Mouse (Mus musculus) forebrain, embryonic 13.5 days (tissue): ENCODE results near the gene C87436. TPM values are rescaled to one million over a fixed set of nuclear protein-coding genes. Genes with fewer than 3 reads are reported as not detected.
A peak's percentile ranks its signal among the peaks of the same experiment; 100 is the strongest.

Source experiments
- ATAC-seq: fragments of 200-750 bp; cut with Nextera tagmentation; 2 replicates; pipeline ENCODE4 v1.8.0; 2017
- H3K27ac ChIP-seq: fragments of 300-500 bp; sonication (generic); 2 replicates; pipeline ENCODE4 v1.5.1; 2015; ENCODE audit warnings: inconsistent platforms, mild to moderate bottlenecking, moderate library complexity
- H3K27me3 ChIP-seq: fragments of 300-500 bp; sonication (generic); 2 replicates; pipeline ENCODE4 v1.6.1; 2015; ENCODE audit warnings: mild to moderate bottlenecking, inconsistent platforms
- H3K36me3 ChIP-seq: fragments of 300-500 bp; sonication (generic); 2 replicates; pipeline ENCODE4 v1.6.1; 2015; ENCODE audit warnings: mild to moderate bottlenecking, inconsistent platforms; ENCODE audit not compliant: poor library complexity, severe bottlenecking
- H3K4me1 ChIP-seq: fragments of 300-500 bp; sonication (generic); 2 replicates; pipeline ENCODE4 v1.6.1; 2015; ENCODE audit warnings: inconsistent platforms
- H3K4me2 ChIP-seq: fragments of 300-500 bp; sonication (generic); 2 replicates; pipeline ENCODE4 v1.6.1; 2015; ENCODE audit warnings: inconsistent platforms, mild to moderate bottlenecking, moderate library complexity
- H3K4me3 ChIP-seq: fragments of 300-500 bp; sonication (generic); 2 replicates; pipeline ENCODE4 v1.5.1; 2015; ENCODE audit warnings: mild to moderate bottlenecking, inconsistent platforms
- H3K9ac ChIP-seq: fragments of 300-500 bp; sonication (generic); 2 replicates; pipeline ENCODE4 v1.6.1; 2015; ENCODE audit warnings: mild to moderate bottlenecking, inconsistent platforms
- H3K9me3 ChIP-seq: fragments of 300-500 bp; sonication (generic); replicated peaks from 2 replicates; pipeline ENCODE4 v1.6.1; 2016; ENCODE audit warnings: inconsistent platforms
- WGBS: fragments of 180-500 bp; shearing (Covaris S2); methylation state at CpG from one replicate; pipeline ENCODE4 v1.1.7; 2015; 5-methylcytosine and 5-hydroxymethylcytosine counted together
- polyA plus RNA-seq: library from polyadenylated mRNA; unstranded; fragments of >200 nt; fragmentation: Nextera tagmentation; extraction: Ambion mirVana; gene quantifications from 2 replicates; pipeline ENCODE4 v1.2.1, GENCODE M21; 2015

The C87436 gene
- polyA plus RNA-seq, 1 experiment from 2014 or later = 34.1 TPM

DNA sequence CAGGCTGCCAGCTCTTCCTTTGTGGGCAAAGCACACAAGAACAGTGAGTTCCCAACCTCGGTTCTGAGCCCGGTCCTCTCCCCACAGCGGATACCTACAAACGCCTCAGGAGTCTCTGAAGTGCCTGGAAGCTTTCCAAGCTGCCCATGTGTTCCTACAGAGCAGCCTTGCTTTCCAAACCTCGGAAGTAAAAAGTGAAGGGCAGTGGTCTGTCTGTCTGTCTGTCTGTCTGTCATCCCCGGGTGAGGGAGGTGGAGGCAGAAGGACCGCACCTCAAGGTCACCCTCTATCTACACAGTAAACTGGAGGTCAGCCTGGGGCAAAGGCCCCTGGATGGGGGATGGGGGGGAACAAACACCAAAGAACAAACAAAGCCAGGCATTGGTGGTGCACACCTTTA lies 67.5 kb downstream of the C87436 start:
- WGBS = 82% methylated on average over 7 of the region's 7 CpGs
- no peak overlapping the region for H3K27ac ChIP-seq
- no peak for ATAC-seq
- H3K27me3 ChIP-seq = no peaks in the 10 kb centered on the region
- no peak overlapping the region for H3K4me3 ChIP-seq
- no peaks in the 10 kb centered on the region for H3K36me3 ChIP-seq
- H3K9ac ChIP-seq = no peak overlapping the region
- no peak overlapping the region for H3K4me2 ChIP-seq
- no peaks in the 10 kb centered on the region for H3K9me3 ChIP-seq
- H3K4me1 ChIP-seq = no peaks in the 10 kb centered on the region

DNA sequence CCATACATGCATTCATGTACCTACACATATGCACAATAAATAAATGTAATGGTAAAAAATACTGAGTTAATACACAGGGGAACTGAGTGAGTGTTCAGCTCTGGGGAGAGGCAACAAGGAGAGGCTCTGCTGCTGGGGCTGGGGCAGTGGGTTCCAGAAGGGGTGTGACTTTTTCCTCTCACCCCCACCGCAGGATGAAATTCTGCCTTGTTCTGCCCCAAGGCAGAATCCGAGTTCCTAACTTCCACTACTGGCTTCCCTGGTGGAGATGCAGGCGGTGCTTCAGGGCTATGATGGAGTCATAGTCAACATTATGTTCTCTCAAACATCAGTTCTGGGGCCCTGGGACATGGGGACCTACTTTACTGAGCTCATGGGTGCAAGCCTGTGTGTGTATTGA lies 68.1 kb downstream of the C87436 start:
- WGBS = 87% methylated on average over 3 of the region's 3 CpGs
- Histone ChIP-seq H3K9me3 (no peaks in the 10 kb centered on the region), H3K4me1 (no peaks in the 10 kb centered on the region), H3K9ac (no peak overlapping the region), H3K36me3 (no peaks in the 10 kb centered on the region), H3K4me3 (no peak overlapping the region), H3K27ac (no peak overlapping the region), H3K27me3 (no peaks in the 10 kb centered on the region), H3K4me2 (no peak overlapping the region)
- no peak for ATAC-seq

DNA sequence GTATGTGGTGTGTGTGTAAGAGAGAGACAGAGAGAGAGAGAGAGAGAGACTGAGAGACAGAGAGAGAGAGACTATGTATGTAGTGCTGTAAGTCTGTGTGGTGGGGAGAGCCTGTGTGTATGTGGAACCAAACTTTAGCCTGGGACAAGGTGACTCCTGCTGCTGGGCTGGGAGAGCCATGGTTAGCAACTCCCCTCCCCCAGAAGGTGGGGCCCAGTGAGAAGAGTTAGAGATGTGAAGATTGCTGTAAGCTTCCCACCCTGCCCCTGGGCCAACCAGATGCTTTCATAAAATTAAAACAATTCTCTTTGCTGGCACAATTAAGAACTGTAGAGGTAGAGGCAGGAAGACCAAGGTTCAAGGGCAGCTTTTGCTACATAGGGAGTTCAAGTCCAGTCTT lies 68.9 kb downstream of the C87436 start:
- no peak overlapping the region for H3K4me2 ChIP-seq
- H3K4me3 ChIP-seq = no peak overlapping the region
- ATAC-seq = no peak
- no peaks in the 10 kb centered on the region for H3K36me3 ChIP-seq
- no peaks in the 10 kb centered on the region for H3K4me1 ChIP-seq
- H3K27ac ChIP-seq = no peak overlapping the region
- no peaks in the 10 kb centered on the region for H3K27me3 ChIP-seq
- no peak overlapping the region for H3K9ac ChIP-seq
- no peaks in the 10 kb centered on the region for H3K9me3 ChIP-seq

DNA sequence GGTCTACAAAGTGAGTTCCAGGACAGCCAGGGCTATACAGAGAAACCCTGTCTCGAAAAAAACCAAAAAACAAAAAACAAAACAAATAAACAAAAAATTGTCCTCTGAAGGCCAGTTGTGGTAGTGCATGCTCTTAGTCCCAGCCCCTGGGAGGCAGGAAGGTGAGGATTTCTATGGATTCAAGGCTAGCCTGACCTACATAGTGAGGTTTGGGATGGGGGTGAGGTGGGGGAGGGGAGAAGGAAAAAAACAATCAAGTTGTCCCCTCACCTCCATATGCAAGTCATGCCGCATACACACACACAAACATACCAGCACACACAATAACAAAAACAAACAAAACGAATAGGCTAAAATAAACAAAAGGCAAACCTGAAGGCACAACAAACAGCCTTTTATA lies 70.6 kb downstream of the C87436 start:
- Histone ChIP-seq H3K27ac (no peak overlapping the region), H3K4me1 (no peaks in the 10 kb centered on the region), H3K27me3 (no peaks in the 10 kb centered on the region), H3K9me3 (no peaks in the 10 kb centered on the region), H3K9ac (no peak overlapping the region), H3K4me3 (no peak overlapping the region), H3K4me2 (no peak overlapping the region), H3K36me3 (no peaks in the 10 kb centered on the region)
- WGBS = 94% methylated on average over 3 of the region's 3 CpGs
- no peak for ATAC-seq

DNA sequence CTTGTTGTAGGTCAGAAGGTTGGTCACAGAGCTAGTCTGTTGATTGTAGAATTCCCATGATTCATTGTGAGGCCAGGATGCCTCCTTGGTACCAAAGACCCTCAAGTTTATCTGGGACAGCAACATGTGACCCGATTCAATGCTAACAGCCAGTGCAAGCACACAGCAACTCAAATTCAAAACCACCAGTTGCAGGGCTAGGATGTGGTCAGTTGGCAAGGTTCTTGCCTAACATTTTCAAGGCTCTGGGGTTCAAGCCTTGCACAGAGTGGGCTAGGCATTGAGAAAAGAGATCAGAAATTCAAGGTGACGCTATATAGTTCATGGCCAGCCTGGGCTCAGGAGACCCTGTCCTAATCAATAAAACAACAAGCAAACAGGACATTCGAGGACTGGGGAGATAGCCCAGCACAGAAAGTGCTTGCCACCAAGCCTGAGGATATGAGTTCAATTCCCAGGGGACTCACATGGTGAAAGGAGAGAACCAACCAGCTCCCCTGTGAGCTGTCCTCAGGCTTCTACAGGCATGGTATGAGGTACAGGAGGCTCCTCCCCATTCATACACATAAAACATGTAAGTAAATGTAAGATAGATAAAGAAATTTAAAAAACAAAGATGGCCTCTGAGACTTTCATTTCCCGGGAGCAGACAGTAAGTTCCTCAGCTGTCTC lies 71.2 kb downstream of the C87436 start:
- H3K4me3 ChIP-seq = no peak overlapping the region
- WGBS = 85% methylated on average over 4 of the region's 4 CpGs
- no peaks in the 10 kb centered on the region for H3K4me1 ChIP-seq
- no peak for ATAC-seq
- H3K27ac ChIP-seq = no peak overlapping the region
- no peaks in the 10 kb centered on the region for H3K36me3 ChIP-seq
- H3K27me3 ChIP-seq = no peaks in the 10 kb centered on the region
- no peaks in the 10 kb centered on the region for H3K9me3 ChIP-seq
- no peak overlapping the region for H3K9ac ChIP-seq
- H3K4me2 ChIP-seq = no peak overlapping the region

DNA sequence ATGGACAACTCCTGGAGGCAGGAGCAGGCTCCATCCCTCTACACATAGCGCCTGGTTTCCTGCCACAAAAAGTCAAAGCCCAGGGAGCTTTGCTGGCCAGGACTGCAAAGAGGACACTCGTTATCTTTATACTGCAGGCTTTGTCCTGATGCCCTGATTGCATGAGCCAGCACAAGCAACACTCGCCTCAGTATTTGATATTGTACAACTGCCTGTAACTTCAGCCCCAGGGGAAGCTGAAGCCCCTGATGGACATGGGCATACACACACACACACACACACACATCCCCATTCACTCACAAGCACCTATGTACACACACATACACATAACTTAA lies 71.7 kb downstream of the C87436 start:
- H3K4me3 ChIP-seq = no peak overlapping the region
- ATAC-seq = no peak
- H3K9me3 ChIP-seq = no peaks in the 10 kb centered on the region

DNA sequence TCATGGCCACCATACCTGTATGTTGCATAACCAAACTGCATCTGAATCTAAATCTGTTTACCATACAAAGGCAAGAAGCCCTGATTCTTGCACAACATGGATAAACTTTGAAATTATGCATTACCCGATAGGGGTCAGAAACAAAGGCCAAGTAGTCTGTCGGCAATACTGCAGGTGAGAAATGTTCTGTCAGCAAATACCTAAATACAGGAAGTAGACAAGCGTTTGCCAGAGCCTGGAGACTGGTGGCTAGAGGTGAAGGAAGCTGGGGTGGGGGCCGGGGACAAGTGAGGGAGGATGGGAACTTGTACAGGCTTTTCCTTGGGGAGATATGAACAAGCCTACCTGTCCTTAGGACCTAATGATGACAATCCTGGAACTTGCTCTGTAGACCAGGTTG lies 72.8 kb downstream of the C87436 start:
- ATAC-seq = no peak
- 89% methylated on average over 4 of the region's 4 CpGs for WGBS
- Histone ChIP-seq H3K27ac (no peak overlapping the region), H3K4me2 (no peak overlapping the region), H3K9me3 (no peaks in the 10 kb centered on the region), H3K4me1 (no peaks in the 10 kb centered on the region), H3K4me3 (no peak overlapping the region), H3K36me3 (no peaks in the 10 kb centered on the region), H3K27me3 (no peaks in the 10 kb centered on the region), H3K9ac (no peak overlapping the region)

More for the DNA sequence above, 71.7 kb downstream of the C87436 start:
- 55% methylated on average over 3 of the region's 3 CpGs for WGBS
- Histone ChIP-seq H3K4me1 (no peaks in the 10 kb centered on the region), H3K4me2 (no peak overlapping the region), H3K9ac (no peak overlapping the region), H3K36me3 (no peaks in the 10 kb centered on the region), H3K27ac (no peak overlapping the region), H3K27me3 (no peaks in the 10 kb centered on the region)

DNA sequence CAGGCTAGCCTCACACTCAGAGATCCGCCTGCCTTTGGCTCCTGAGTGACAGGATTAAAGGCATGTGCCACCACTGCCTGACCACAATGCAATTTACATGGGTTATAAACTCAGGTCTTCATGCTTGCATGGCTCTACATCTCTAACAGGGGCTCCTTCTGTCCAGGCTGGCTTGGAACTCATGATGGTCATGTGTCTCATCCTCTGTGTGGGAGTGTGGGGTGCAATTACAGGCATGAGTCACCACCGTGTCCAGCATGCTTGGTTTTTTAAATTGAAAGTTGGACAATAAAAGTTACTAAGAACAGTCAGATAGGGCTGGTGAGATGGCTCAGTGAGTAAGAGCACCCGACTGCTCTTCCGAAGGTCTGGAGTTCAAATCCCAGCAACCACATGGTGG lies 75.1 kb downstream of the C87436 start:
- no peak overlapping the region for H3K27ac ChIP-seq
- H3K27me3 ChIP-seq = no peaks in the 10 kb centered on the region
- no peaks in the 10 kb centered on the region for H3K9me3 ChIP-seq
- 95% methylated on average over 4 of the region's 4 CpGs for WGBS
- H3K9ac ChIP-seq = no peak overlapping the region
- H3K4me3 ChIP-seq = no peak overlapping the region
- H3K4me2 ChIP-seq = no peak overlapping the region
- H3K4me1 ChIP-seq = no peaks in the 10 kb centered on the region
- no peaks in the 10 kb centered on the region for H3K36me3 ChIP-seq
- no peak for ATAC-seq

DNA sequence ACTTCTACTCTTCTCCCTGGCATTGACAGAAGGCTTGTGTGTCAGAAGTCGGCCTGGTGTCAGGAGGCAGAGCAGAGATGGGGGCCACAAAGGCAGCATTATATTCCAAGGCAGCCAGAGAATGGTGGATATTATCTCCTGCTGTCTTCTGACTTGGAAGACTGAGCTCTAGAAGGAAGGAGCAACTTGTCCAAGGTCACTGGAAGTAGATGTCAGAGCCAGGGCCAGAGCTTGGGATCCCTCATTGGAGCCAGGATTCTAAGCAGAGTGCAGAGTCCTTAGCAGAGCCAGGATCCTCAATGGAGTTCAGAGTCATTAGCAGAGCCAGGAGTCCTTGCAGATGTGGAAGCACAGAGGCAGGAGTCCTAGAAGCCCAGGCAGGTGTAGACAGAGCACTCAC lies 77.8 kb downstream of the C87436 start:
- Histone ChIP-seq H3K36me3 (peaks cover 1% of the 10 kb centered on the region; the same call in 1 of the 2 replicates), H3K9ac (no peak overlapping the region), H3K4me1 (no peaks in the 10 kb centered on the region), H3K4me3 (no peak overlapping the region), H3K27me3 (no peaks in the 10 kb centered on the region), H3K9me3 (no peaks in the 10 kb centered on the region), H3K4me2 (no peak overlapping the region), H3K27ac (no peak overlapping the region)
- no peak for ATAC-seq
- WGBS = 71% methylated on average over 1 of the region's 1 CpGs

DNA sequence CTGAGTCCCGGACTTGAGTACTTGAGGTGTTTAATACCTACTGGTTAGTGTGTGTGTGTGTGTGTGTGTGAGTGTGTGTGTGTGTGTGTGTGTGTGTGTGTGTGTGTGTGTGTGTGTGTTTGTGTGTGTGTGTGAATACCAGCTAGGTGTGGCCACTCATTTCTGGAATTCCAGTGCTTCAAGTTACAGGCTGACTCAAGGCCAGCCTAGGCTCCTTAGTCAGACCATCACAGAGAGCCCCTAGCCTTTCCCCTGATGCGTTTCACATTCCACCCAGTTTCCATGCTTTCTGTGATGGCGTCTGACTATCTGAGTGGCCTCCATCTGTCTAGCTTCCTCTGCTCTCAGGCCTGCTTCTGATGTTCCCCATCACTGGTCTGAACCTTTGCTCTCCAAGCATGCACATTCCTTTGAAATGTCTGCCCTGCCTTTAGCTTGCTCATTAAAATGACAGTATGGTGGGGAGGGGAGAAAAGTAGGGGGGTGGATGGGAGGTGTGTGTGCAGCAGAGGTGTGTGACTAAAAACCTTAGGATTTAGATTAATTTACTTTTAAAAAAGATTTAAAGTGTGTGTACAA lies 81.7 kb downstream of the C87436 start:
- Histone ChIP-seq H3K9ac (no peak overlapping the region), H3K36me3 (peaks cover 15% of the 10 kb centered on the region; the same call in 1 of the 2 replicates), H3K4me3 (no peak overlapping the region), H3K9me3 (no peaks in the 10 kb centered on the region), H3K27me3 (no peaks in the 10 kb centered on the region), H3K4me1 (peaks cover 17% of the 10 kb centered on the region), H3K27ac (no peak overlapping the region), H3K4me2 (no peak overlapping the region)
- WGBS = 85% methylated on average over 3 of the region's 3 CpGs
- no peak for ATAC-seq

DNA sequence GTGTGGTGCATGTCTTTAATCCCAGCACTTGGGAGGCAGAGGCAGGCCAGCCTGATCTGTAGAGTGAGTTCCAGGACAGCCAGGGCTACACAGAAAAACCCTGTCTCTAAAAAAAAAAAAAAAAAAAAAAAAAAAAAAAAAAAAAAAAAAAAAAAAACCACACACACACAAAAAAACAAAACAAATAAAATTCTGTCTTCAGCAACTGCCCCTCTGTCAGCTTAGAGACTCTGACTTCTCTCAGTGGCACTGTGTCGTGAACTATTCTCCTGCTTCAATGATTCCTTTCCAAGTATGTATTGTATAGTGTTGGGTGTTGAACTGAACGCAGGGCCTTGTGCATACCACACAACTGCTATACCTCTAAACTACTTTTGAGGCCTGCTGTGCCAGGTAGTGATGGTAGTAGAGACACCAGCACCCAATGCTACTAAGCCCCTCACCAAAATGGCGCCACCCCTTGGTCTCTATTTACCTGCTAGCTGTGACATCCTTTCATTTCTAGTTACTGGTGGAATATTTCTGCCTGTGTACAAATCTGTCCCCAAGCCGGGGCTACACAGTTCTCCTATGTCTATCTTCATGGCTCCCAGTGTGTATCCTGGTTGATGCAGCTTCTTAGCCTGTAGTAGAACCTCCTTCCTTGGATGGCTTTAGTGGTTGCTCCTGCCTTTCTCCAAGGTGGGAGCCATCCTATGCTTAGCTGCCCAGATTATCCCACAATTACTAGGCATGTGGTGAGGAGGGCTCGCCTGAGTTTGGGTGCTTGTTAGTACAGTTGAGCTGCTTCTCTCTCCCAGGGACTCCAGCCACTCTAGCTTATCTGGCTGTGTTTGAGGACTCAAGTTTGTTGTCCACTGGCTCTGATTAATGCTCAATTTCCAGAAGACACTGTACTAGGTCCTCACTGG lies 84.1 kb downstream of the C87436 start:
- Histone ChIP-seq H3K9ac (no peak overlapping the region; the same call in 1 of the 2 replicates), H3K4me1 (peaks cover 18% of the 10 kb centered on the region), H3K9me3 (no peaks in the 10 kb centered on the region), H3K36me3 (peaks cover 15% of the 10 kb centered on the region; the same call in 1 of the 2 replicates), H3K4me3 (peak overlapping the region; percentile 100), H3K4me2 (peak overlapping the region; percentile 93), H3K27ac (peak overlapping the region; percentile 63), H3K27me3 (no peaks in the 10 kb centered on the region)
- 79% methylated on average over 5 of the region's 5 CpGs for WGBS
- ATAC-seq = no peak
